In the genomic region with DNA sequence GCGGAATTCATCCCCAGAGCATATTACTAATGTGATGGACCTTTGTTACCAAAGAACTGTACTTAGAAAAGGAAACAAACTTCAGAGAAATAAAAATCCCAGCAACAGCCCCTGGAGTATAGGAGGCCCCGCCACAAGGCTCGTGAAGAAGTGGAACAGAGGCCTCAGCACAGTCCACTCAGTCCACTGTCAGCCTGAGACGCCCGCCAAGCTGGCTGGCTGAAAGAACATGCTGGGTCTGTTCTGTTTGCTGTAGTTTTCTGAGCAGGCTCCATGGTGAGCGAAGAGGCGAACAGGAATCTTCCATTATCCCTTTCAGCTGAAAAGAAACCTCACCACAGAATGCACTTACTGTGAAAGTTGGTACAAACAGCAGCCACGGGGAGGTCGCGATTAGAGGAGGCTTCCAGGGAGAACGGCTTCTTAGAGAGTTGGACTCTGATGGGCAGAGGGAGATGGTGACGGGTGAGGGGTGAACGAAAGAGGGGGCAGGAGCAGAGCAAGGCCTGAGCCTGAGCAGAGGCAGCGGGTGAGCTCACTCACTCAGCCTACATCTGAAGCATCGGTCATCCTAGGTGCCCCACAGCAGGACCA, we compare ENCODE assay signal across 16 mouse cellular contexts.
A peak's percentile ranks its signal among the peaks of the same experiment; 100 is the strongest.
DNase-seq lines count a peak whose midpoint lies in the region; ATAC-seq and TF ChIP-seq lines count a peak whose summit lies in the region.
"Had no signal": no experiment of that assay in that cellular context is flagged by ENCODE, and none has a peak within 500 bp of the region (broad histone marks: within the 10 kb centered on the region; RNA-seq: fewer than 3 reads in every experiment).

No protein-coding gene starts in this region.

- peaks cover 22% of the 10 kb centered on the region for H3K4me1 ChIP-seq in heart, embryonic 10.5 days
- peaks cover 26% of the 10 kb centered on the region for H3K4me1 ChIP-seq in forebrain, embryonic 15.5 days
- H3K4me1 ChIP-seq in hindbrain, postnatal 0 days (ENCODE audit: insufficient read depth, low read length): peaks cover 15% of the 10 kb centered on the region; the same call in 1 of the 2 replicates
- H3K4me1 ChIP-seq in neural tube, embryonic 14.5 days (ENCODE audit: control insufficient read depth, insufficient read depth, low read length): peaks cover 13% of the 10 kb centered on the region
- H3K4me1 ChIP-seq: intestine, embryonic 15.5 days had no signal

- no peaks in the 10 kb centered on the region for H3K9me3 ChIP-seq in heart, embryonic 10.5 days
- no peaks in the 10 kb centered on the region for H3K9me3 ChIP-seq in forebrain, embryonic 15.5 days
- no peaks in the 10 kb centered on the region for H3K9me3 ChIP-seq in hindbrain, postnatal 0 days (ENCODE audit: low read length)
- no peaks in the 10 kb centered on the region for H3K9me3 ChIP-seq in neural tube, embryonic 14.5 days (ENCODE audit: control insufficient read depth, low read length)
- H3K9me3 ChIP-seq: embryonic facial prominence, embryonic 13.5 days; intestine, embryonic 15.5 days; limb, embryonic 13.5 days had no signal

- 0 out of 2 replicates have a peak overlapping the region, but pooled peaks have one; percentile 22 for H3K27ac ChIP-seq in heart, embryonic 10.5 days
- H3K27ac ChIP-seq in forebrain, embryonic 15.5 days (replicated peaks): no peak overlapping the region
- no peak overlapping the region for H3K27ac ChIP-seq in hindbrain, postnatal 0 days
- no peak overlapping the region; the same call in 1 of the 2 replicates for H3K27ac ChIP-seq in neural tube, embryonic 14.5 days (ENCODE audit: low read depth, low read length)
- H3K27ac ChIP-seq: embryonic facial prominence, embryonic 13.5 days; intestine, embryonic 15.5 days; limb, embryonic 13.5 days; stomach, postnatal 0 days had no signal

- TF ChIP-seq CTCF in hindbrain, postnatal 0 days (IDR thresholded peaks at IDR 0.05; ENCODE audit: low read depth): no peak

- intact Hi-C loops in heart, postnatal 14 days (cut with DNase I): loop anchor here (2.0 to 10.0 kb wide), 3 partner anchors 147 to 877 kb away; no protein-coding TSS in a partner anchor

- H3K9ac ChIP-seq in forebrain, embryonic 15.5 days (replicated peaks): no peak overlapping the region
- no peak overlapping the region for H3K9ac ChIP-seq in hindbrain, postnatal 0 days (replicated peaks; ENCODE audit: low read length)
- no peak overlapping the region for H3K9ac ChIP-seq in neural tube, embryonic 14.5 days (replicated peaks; ENCODE audit: low read depth, low read length)
- H3K9ac ChIP-seq: embryonic facial prominence, embryonic 13.5 days; intestine, embryonic 15.5 days; limb, embryonic 13.5 days; liver, postnatal 0 days had no signal

- no peak overlapping the region for H3K4me3 ChIP-seq in heart, embryonic 10.5 days
- no peak overlapping the region for H3K4me3 ChIP-seq in forebrain, embryonic 15.5 days
- H3K4me3 ChIP-seq in hindbrain, postnatal 0 days (ENCODE audit: low read length): no peak overlapping the region
- H3K4me3 ChIP-seq in neural tube, embryonic 14.5 days (ENCODE audit: low read depth, low read length): no peak overlapping the region
- H3K4me3 ChIP-seq: embryonic facial prominence, embryonic 13.5 days; intestine, embryonic 15.5 days; limb, embryonic 13.5 days had no signal

- peak; percentile 26 for ATAC-seq in forebrain, embryonic 15.5 days (replicated peaks)
- peak; percentile 84 for ATAC-seq in hindbrain, postnatal 0 days
- peak; percentile 54; the same call in 1 of the 2 replicates for ATAC-seq in neural tube, embryonic 14.5 days (ENCODE audit: low read depth)
- ATAC-seq: intestine, embryonic 15.5 days; liver, postnatal 0 days had no signal

- no peak for DNase-seq in heart, embryonic 10.5 days (ENCODE audit: low spot score)
- DNase-seq in heart, postnatal 14 days: no peak
- DNase-seq in hindbrain, postnatal 0 days (ENCODE audit: low spot score): peak; percentile 68
- DNase-seq in spleen, postnatal 14 days (ENCODE audit: low spot score in 2 of 2): no peak
- DNase-seq in B cell, adult 2 months: no peak
- DNase-seq in kidney, adult 9 months: no peak
- DNase-seq: adrenal gland, postnatal 14 days; kidney, postnatal 14 days; liver, postnatal 0 days; lung, postnatal 36 days had no signal

- H3K27me3 ChIP-seq in heart, embryonic 10.5 days (ENCODE audit: insufficient read depth, poor library complexity, severe bottlenecking): peaks cover 31% of the 10 kb centered on the region
- H3K27me3 ChIP-seq in forebrain, embryonic 15.5 days: no peaks in the 10 kb centered on the region
- H3K27me3 ChIP-seq in hindbrain, postnatal 0 days (ENCODE audit: insufficient read depth, low read length): no peaks in the 10 kb centered on the region
- no peaks in the 10 kb centered on the region for H3K27me3 ChIP-seq in neural tube, embryonic 14.5 days (ENCODE audit: control insufficient read depth, insufficient read depth, low read length)
- H3K27me3 ChIP-seq: embryonic facial prominence, embryonic 13.5 days; intestine, embryonic 15.5 days; limb, embryonic 13.5 days had no signal

- H3K36me3 ChIP-seq in heart, embryonic 10.5 days: no peaks in the 10 kb centered on the region
- no peaks in the 10 kb centered on the region for H3K36me3 ChIP-seq in forebrain, embryonic 15.5 days
- no peaks in the 10 kb centered on the region for H3K36me3 ChIP-seq in hindbrain, postnatal 0 days (ENCODE audit: insufficient read depth, low read length)
- H3K36me3 ChIP-seq in neural tube, embryonic 14.5 days (ENCODE audit: control insufficient read depth, insufficient read depth, low read length): no peaks in the 10 kb centered on the region
- H3K36me3 ChIP-seq: embryonic facial prominence, embryonic 13.5 days; intestine, embryonic 15.5 days; limb, embryonic 13.5 days had no signal

- no peak overlapping the region for H3K4me2 ChIP-seq in forebrain, embryonic 15.5 days (replicated peaks)
- no peak overlapping the region for H3K4me2 ChIP-seq in hindbrain, postnatal 0 days (ENCODE audit: low read depth, low read length)
- H3K4me2 ChIP-seq in neural tube, embryonic 14.5 days (ENCODE audit: low read depth, low read length): no peak overlapping the region
- H3K4me2 ChIP-seq: embryonic facial prominence, embryonic 13.5 days; intestine, embryonic 15.5 days; limb, embryonic 13.5 days had no signal

- 81% methylated on average over 15 of the region's 15 CpGs for WGBS in heart, embryonic 10.5 days
- WGBS in forebrain, embryonic 15.5 days: 35% methylated on average over 15 of the region's 15 CpGs
- 33% methylated on average over 15 of the region's 15 CpGs for WGBS in hindbrain, postnatal 0 days
- WGBS in neural tube, embryonic 14.5 days: 41% methylated on average over 15 of the region's 15 CpGs

Comparison
In these comparisons a context has a peak if more than half of its experiments do, and no peak if none do; other contexts are left out.
1. ATAC-seq: peak in every context shown above with its lines; median percentile 84 in hindbrain, postnatal 0 days; 54 in neural tube, embryonic 14.5 days; 26 in forebrain, embryonic 15.5 days.